Mouse (Mus musculus) mouse trophoblast stem cell (cell line): ENCODE measurements around the gene Gm45618.

Experiments used
- in situ Hi-C, 2 experiments: fragments of 300-500 bp; cut with MseI, MboI; formaldehyde crosslinking; loops; 2 replicates in 1 of 2; 3 replicates in 1 of 2; pipeline ENCODE4 v1.15.1; 2025

The Gm45618 gene

DNA sequence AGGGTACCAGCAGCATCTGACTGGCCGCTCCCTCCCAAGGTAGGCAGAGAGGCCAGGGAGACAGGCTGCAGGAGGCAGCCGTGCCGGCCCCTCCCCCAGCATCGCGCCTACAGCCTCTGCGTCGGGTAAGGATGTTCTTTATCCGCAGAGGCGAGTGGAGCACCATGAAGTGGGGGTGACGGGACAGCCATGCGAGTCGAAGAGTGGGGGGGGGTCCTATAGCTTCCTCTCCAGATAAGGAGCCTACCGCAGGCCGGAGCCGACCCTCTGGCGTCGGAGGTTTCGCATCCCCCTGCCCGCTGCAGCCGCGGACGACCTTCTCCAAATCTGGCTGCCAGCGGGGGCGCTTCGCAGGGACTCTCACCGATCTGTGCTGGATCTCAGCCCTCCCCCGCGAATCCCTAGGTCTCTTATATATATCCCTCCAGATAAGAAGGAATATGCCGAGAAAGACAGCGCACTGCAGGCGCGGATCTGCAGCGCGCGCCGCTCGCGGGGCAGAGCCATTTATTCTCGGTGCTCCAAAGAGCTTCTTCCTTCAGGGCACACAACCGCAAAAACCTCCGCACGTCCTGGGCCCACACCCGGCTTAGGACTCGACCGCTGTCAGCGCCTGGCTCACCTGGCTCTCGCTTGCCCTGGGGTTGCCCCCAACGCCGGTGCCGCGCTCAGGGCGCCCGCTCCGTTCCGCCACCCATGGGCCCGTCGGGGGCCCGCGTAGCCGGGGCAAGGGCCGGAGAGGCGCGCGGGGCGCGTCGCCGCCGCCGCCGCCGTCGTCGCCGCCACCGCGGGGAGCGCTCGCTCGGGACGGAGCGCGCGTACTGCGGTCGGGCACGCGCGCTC lies 26.0 kb downstream of the Gm45618 start:
- in situ Hi-C loops: no loop called here

DNA sequence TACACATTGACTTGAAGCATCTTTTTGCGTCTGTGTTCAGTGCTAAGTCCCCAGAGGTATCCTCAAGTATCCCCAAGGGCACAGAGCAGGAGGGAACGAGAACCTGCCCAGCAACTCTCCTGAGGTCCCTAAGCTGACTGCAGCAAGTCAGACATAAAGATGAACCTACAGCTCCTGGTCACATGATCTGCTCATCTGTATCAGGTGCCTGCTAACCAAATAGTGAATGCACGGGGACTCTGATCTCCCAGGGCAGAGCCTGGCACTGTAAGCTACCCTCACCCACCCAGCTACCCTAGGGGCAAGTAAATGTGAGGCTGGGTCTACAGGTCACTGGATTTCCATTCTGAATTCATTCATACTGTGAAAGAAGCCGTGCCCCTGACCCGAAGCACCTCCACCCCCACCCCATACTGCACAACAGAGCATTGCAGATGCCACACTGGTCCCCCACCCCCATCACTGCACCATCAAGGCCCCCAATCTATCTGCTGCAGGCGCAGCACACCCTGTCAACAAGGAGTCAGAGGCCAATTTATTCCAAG lies 26.8 kb downstream of the Gm45618 start:
- in situ Hi-C loops: no loop called here

DNA sequence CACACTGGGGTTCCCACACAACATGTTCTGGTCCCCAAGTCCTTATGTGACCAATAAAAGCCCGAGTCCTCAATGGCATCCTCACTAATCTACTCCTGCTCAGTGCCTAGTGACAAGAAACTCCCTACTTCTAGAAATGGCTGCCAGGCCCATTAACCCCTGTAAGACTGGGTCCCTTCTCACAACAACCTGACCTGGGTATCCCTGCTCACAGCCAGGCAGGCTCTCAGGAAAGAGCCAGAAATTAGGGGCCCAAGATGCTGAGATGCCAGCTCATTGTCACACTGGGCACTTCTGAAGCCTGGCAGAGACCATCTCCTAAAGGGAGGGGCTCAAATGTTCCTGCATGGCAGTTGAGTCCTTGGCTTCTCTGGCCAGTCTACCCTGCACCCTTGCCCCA lies 27.5 kb downstream of the Gm45618 start:
- in situ Hi-C loops: no loop called here

DNA sequence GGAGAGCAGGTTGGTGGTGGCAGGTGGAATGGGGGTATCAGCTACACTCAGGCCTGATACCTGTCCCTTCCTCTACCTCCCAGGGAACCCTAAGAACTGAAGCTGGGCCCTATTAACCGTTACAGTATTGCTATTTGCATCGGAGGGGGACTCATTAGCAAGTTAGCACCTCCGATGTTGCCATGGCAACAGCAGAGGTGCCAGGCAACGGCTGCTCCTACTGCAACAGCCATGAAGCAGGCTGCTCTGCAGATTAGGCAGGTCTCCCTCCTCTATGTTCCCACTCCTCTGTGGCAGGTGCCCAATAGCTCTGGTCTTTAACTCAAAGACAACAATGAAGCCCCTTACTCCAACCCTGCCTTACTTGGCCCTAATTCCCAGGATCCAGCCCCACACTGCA lies 28.7 kb downstream of the Gm45618 start:
- in situ Hi-C loops: no loop called here

DNA sequence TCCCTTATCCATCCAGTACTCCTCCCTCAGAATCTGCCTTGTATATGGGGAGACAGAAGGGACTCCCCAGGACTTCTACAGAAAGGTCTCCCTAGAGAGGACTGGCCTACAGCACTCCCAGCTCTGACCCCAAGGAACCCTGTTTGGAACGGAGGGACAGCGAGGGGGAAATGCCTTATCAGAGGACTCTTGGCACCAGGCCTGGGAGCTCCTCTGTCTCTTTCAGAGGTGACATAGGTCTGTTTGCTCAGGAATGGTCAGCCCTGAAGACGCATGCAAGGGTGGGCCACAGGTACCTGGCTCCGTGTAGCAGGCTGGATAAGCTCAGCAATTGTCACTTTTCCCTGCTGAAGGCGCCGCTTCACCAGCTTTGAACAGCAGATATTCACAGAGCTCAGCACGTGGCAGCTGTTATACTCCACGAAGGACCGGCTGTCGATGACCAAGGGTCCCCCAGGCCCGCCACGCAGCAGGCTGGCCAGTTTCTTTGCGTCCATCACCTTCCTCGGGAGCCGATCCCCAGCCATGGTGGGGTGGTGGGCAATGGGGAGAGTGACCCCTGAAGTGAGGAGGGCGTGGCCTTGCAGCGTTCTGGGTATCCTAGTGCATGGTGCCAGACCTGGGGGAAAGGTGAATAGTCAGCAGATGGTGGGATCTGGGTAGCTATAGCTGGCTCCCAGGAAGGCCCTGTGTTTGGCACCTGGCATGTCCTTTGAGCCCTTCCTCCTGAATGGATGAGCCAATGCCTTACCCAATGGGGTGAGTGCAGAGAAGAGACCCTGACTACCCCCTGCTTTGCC lies 30.7 kb downstream of the Gm45618 start:
- in situ Hi-C loops: no loop called here

DNA sequence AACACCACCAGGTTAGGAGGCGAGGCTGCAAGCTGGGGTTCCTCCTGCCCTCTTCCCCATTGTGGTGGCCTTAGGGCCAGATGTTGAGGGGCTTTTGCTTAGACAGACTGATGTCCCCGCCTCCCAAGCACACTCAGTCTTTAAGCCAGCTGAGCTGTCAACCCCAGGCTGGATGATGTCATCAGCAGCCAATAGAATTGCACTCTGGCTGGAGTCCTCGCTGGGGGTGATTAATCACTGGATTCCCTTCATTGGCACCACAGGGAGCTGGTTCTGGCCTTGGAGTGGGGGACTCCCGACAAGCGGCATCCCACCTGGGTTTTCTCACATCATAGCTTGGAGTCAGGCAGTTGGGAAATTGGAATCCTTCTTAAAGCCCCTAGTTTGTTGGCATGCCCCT lies 31.6 kb downstream of the Gm45618 start:
- in situ Hi-C loops: no loop called here

DNA sequence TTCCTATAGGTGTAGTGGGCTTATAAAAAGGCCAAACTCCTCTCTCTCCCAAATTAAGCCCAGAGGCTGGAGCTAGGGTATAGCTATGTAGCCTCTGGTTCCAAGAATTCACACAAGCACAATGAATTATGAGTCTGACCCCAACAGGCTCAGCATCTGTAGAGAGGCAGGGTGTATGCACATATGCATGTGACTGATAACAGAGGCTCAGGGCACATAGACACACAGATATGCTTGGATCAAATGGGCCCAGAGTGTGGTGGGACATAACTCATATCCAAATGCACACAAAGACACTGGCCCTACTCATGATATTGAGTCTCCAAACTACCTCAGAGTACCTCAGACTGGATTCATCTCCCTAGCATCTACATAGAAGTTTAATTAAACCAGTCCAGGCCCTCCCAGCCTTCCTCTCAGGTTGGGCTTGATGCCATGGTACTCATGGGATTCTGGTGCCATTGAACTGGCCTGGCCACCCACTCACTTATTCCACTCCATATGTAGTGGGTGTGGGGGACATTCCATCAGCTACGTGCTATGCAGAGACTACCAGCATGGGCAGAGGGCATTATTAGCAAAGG lies 33.4 kb downstream of the Gm45618 start:
- in situ Hi-C loops: no loop called here

DNA sequence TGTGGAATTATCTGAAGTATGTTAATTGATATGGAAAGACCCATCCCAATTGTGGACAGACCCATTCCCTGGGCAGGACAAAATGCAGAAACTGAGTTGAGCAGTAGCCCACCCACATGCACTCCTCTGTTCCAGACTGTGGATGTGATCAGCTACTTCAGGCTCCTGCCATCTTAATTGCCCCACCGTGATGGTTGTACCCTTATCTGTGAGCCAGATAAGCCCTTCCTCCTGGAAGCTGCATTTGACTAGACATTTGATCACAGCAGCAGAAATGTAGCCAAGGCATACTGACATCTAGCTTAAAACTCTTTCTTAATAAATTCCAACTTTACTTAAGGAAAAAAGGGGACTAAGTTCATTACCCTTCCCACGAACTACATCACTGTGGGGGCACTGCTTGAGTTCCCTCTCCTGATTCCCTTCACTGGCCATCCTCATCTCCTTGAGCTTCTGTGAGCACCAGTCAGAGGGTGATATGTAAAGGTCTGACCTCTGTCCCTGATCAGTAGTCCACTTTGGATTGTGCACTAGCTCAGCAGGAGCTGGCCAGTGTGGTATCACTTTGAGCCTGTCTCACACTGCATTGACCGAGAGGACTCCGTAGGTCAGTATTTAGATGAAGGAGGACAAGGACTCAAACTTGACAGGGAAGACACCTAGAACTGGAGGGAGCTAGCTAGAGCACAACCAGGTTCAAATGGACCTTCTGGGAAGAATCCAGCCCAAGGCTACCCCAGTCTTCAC lies 34.2 kb downstream of the Gm45618 start:
- in situ Hi-C loops: no loop called here

DNA sequence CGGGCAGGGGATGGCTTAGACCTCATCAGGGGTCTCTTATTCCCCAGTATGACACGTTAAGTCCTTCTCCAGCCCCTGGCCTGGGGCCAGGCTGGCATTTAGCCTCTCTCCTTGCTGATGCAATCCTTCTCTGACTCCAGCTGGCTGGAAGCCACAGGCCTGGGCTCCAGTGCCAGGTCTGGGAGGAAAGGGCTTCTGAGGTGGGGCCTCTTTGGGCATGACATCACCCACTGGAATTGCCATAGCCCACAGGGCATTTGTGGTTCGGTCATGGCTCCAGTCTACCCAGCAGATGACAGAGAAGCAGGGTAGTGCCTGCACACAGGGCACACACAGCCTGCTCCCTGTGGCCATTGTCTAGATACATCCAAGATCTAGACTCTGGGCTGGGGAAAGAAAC lies 35.7 kb downstream of the Gm45618 start:
- in situ Hi-C loops: no loop called here

DNA sequence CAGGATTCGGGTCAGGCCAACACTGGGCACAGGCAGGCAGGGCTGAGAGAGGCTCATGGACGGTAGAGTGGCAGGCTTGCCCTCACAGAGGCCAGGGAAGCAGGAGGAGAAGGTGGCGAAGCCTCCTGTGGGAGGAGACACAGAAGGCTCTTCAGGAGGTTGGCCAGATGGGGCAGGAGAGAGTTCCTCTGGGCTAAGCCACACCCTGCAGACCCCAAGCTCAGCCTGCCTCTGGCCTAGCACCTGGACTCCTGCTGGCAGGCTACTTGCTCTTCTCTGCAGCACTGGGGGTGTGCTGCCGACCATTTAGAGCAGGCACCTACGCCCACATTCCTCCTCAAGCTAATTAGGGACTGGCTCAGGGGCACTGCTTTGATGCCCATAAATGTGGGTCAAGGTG lies 36.1 kb downstream of the Gm45618 start:
- in situ Hi-C loops: no loop called here

DNA sequence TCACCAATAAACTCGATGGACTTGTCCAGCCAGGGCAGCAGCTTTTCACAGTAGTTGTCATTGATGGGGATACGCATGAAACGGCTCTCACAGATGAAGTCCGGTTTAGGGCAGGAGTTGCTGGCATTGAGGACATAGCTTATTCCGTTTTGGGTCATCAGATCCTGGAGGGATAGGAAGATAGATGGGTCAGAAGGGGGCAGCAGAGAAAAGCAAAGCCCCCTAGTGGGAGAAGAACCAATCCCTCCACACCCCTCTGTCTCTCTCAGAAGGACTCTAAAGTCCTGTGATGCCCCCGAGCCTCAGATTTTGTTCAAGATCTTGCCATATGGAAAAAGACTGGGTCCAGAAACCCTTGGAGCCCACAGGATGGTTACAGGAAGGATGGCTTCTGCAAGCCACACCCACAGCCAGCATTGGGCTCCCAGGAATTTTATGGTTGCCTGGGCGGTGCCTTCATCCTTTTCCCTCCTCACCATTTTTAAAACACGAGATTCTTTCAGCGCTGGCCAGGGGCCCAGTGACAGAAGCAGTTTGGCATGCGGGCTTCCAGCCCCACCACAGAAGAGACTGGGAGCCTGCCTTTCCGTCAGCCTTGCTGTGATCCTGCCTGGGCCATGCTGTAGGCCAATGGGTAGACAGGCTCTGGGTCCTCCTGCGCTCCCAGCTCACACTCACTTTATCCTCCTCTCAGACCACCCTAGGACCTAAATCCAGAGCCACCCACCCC lies 36.8 kb downstream of the Gm45618 start:
- in situ Hi-C loops: no loop called here

DNA sequence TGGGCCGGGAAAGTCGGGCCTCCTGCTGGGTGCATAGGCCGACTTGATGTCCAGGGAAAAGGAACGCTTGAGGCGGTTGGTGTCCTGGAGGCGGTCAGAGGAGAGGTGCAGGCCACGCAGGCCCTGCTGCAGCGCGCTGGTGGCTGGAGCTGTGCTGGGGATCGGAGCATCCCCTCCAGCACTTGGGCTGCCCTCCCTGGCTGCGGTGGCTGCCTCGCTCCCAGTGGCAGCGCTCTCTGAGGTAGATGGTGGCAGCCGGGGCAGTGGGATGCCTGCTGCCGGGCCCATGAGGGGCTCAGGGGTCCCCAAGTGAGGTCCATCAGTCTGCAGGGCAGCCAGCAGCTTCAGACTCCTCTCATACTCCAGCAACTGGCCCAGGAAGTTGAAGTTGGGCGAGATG lies 37.9 kb downstream of the Gm45618 start:
- in situ Hi-C loops: no loop called here

DNA sequence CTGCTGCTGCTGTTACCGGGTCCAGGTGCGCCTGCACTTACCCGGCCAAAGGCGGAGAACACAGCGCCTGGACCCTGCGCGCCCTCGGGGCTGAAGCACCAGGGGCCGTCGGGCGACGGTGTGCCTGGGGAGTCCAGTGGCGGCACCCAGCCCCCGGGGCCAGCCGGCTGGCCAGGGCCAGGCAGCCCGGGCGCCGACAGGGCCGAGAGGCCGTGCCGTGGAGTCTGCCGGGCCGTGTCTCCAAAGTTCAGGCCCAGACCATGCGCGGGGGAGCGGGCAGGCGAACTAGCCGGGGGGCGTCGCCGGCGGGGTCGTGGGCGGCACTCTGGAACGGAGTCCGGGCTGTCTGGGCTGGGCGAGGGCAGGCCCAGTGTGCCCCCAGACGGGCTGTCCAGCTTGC lies 38.4 kb downstream of the Gm45618 start:
- in situ Hi-C loops: no loop called here

DNA sequence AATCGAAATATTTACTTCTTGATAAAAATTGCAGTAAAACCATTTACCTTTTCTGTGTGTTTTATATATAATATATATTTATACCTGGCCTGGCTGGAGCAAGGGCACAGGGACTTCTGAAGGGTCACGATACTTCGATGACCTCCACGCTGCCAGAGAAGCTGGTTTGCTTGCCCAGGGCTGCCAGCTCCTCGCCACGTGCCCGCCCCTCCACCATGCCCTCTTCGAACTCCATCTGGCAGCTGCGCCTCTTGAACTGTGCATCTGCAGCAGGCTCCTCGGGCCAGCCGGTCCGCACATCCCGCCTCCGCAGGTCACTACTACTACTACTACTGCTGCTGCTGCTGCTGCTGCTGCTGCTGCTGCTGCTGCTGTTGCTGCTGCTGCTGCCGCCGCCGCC lies 38.8 kb downstream of the Gm45618 start:
- in situ Hi-C loops: no loop called here

DNA sequence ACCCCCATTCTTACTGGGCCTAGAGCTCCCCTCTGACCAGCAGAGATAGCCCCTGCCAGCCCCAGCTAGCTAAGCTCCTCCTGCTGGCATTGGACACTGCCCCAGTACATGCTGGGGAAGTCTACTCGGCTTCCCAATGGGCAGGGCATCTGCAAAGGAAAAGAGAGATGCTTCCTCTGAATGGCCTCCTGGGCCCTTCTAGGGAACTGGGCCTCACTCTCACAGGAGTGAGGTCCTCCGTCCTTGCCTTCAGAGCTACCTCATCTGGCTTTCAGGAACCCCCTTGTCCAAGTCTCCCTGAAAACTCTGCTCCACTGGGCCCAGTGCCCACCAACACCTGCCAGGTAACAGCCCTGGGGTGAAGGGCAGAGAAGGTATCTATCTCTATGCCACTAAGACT lies 39.7 kb downstream of the Gm45618 start:
- in situ Hi-C loops: no loop called here

DNA sequence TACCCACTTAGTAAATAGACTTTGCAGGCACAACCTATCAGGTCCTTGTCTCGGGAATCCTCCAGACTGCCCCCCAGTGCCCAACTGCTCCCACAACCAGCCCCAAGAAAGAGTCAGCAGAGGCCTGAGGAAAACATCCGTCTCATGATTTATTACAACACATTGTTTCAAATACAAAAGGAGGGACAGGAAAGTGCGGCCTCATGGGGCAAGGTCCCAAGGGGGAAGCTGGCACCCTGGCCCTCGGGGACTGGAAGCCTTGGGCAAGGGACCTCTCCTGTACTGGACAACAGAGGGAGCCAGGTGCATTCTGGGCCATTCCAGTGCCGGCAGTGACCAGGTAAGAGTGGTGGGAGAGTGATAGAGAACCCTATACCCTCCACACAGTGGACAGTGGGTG lies 41.2 kb downstream of the Gm45618 start:
- in situ Hi-C loops: no loop called here

DNA sequence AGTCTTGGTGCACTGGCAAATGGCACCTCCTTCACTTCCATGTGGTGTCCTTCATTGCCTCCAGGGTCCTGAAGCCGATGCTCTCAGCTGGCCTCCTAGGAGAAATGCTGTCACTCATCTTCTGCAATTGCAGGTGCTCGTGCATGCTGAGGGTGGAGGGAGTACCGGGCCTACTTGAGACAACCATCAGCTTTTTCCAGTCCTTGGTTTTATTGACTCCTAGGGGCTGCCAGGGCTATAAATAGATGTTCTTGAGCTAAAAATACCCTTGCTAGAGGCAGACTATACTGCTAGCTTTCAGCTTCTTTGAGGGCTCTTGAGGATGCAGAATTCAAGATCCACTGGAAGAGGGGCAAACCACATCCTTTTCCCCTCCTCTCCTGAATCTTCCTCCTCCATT lies 43.4 kb downstream of the Gm45618 start:
- in situ Hi-C loops: no loop called here

DNA sequence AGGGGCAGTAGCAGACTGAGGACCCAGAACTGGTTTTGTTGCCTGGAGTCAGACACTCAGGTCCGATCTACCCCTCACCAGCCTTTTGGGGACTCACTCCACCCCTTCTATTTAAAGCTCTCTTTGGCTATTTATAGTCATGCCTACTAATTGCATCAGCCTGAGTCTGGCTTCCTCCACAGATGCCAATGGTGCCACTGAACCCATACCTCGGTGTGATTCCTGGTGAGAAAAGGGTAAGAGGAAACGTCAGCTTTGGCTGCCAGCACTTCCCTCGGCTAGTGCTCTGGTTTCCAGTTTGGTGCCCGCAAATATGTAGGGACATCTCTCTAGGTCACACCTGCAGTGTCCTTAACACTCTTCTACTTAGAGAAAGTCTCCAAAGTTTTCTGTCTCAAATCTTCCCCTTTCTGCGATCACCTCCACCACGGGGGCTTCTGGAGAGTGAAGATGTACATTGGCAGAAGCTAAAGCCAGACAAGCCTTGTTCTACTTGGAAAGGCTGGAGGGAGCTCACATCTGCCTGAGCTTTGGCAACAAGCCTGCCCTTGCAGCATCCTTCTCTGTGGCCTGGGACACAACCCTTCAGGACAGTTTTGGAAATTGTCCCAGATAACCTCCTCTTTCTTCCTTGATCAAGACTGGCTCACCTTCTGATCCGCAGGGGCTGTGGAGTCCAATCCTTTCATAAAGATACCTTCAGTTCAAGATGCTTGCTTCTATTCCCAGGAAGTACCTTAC lies 46.2 kb downstream of the Gm45618 start:
- in situ Hi-C loops: no loop called here

DNA sequence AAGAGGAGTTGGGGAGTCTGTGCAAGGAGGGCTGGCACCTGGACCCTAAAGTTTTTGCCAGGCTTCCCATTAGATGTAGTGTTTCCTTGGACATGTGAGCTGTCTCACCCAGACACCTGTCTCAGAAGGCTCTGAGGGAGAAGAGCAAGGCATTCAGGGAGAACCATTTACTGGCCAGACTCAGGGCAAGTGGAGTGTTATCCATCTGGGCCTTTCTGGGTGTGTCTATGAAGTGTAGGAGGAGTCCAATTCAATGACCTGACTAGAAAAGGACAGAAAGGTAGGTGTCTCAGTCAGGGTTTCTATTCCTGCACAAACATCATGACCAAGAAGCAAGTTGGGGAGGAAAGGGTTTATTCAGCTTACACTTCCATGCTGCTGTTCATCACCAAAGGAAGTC lies 48.8 kb downstream of the Gm45618 start:
- in situ Hi-C loops: no loop called here

DNA sequence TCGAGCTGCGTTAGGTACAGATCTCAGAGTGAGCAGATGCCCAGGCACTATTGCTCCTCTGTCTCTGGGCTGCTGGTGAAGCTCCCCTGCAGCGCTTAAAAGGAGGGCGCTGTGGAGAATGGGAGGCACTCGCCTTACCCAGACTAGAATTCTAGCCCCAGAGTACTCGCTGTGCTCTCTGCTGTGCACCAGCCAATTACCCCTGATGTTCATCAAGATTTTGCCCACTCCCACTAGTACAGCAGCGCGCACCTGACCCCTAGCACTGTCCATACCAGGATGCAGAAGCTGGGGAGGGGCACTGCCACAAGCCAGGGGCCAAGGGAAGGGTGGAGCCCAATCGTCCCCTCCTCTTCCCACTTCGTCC lies 49.3 kb downstream of the Gm45618 start:
- in situ Hi-C loops: no loop called here
